Mouse (Mus musculus): Measurements from ENCODE around the gene Rusc1.

Gene Rusc1

DNA sequence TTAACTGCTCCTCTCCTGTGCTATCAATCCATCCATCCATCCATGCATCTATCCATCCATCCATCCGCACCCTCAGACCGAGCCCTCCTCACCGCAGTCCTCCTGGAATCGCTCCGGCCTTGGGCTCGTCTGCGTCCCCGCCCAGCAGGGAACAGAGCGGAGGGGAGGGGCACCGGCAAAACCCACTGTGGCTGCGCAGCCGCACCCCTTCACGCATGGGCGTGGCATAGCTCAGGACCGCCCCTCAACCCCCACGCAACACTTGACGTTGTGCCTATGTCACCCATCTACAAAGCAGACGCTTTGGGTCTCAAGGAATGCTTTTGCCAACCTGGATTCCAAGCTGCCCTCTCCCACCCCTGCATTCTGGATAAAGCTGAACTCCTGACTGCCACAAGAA, at the start of gene Rusc1:
Gene Rusc1, minus strand, starts transcription at position 137 of the 400 bp plus-strand sequence.
- peak; percentile 79 for DNase-seq

DNA sequence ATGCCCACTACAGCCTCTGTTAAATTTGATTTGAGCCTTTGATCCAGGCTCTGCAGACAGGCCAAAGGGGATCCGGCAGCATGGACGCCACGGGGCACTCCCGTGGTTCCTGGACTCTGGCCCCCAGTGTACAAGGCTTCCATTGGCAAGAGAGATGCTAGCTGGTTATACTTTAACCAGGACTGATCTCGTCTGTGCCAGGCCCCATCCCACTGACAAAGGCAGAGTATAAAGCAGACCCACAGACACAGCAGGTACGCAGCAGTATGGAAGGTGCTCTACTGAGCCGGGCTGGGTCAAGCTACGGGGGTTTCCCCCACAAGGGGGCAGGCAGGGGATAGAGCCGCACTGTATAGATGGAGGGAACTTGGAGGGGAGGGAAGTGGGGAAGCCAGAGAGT, 43.3 kb upstream of the Rusc1 start:
- DNase-seq = peak; percentile 76

DNA sequence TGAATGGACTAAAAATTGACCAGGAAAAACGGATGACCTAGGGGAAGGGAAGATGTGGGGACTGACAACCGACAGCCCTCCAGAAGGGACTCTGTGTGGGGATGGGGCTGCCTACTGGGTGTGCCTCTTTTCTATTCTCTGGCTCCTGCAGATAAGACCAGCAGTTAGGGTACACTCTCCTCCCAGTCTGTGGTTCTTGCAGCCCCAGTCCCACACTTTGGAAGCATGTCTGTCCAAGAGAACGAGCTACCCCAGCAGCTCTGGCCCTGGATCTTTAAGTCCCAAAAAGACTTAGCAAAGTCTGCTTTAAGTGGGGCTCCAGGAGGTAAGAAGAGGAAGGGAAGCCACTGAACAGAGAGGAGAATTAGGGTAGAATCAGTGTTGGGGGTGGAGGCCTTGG, 42.8 kb upstream of the Rusc1 start, which contains the start of gene Pklr:
Gene Pklr, plus strand, starts transcription at position 185 of the 400 bp plus-strand sequence.
- no peak for DNase-seq

DNA sequence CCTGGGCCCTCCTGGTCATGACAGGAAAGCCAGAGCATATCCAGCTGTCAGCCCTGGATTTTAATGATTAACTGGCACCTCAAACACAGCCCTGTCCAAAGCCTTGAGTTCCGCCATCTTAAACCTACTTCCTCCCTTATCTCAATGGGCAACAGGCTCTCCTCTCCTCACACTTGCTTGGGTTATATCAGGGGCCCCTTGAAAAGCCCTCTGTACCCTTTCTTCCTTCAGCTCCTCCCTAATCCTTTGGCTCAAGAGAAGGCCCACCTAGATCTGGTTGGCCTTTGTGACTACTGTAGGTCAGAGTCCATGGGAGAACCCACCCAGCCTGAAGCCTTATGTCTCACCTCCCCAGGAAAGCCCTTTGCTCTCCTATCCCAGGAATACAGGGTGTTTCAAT, 40.6 kb upstream of the Rusc1 start:
- no peak for DNase-seq

DNA sequence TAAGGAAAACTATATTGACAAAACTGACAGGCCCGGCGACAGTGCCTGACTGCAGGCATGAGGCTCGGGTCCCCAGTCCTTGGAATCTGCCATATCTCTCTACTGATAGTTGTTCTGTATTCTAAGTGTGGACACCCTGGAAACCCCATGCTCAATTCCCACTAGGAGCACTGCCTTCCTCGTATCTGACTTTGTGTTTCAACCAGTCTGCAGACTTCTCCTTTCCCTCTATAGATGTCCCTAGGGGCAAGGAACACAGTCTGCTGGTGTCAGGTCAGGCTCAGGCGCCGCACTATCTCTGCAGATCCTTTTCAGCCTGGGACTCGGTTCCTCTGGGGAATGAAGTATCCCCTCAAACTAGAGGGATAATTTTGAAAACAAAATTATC, 39.9 kb upstream of the Rusc1 start:
- no peak for DNase-seq

DNA sequence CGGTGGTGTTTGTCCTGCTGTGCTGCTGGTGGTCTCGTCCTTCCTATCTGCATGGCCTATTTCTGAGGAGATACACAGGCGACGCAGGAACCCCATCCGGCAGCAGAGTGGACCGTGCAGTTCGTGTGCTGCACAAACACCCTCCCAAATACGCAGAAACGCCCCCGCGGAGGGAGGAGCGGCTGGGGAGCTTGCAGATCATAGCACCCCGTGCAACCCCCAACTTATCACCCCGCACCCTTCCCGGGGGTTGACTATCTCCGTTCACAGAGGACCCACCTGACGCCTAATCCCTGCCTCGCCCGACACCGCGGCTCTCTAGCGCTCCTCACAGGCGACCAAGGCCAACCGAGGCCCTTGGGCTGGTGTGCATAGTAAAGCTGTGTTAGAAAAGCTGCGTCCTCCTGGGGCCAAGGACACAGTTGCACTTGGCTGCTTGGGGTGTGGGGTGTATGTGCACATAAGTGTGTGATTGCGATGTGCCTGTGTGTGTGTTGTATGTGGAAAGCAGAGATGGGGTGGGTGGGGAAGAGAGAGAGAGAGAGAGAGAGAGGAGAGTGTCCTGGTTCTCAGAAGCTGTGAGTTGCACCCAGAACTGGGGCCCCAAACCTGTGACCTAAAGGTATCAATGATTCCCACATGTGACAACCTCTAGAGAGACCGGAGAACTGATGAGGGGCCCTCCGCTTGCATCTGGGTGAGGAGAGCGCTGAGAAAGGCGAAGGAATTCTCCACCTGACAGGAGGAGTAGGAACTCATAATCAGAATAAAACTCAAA, 39.4 kb upstream of the Rusc1 start:
- DNase-seq = peak; percentile 52

DNA sequence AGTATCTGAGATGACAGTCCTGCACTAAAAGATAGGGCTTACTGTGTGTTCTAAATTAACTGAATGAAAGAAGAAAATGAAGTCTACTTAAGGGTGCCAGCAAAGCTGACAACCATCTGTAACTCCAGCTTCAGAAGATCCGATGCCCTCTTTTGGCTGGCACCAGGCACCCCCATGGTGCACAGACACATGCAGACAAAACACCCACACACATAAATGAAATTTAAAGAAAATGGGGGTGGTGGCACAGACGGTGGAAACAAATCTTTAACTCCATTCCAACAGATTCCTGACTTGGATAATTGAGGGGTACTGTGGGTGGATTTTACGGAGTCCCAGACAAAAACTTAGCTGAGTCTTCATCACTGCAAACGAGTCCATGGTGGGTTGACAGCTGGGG, 38.7 kb upstream of the Rusc1 start:
- DNase-seq = no peak

DNA sequence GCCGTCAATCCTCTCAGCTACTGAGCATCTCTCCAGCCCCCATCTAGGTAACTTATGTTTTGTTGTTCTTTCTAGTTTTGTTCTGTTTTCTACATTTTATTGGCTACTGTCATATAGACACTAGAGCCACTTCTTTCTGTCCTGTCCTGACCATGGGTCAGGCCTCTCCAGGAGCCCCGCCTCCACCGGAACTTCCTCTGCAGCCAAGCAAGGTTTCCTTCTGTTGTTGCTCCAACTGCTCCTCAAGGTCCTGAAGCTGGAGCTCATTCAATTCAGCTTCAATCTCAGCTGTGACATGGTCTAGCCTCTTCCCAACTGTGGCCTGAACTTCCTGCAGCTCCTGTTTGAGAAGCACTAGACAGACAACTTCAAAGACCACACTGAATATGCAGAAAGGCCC, 36.8 kb upstream of the Rusc1 start:
- DNase-seq = no peak

DNA sequence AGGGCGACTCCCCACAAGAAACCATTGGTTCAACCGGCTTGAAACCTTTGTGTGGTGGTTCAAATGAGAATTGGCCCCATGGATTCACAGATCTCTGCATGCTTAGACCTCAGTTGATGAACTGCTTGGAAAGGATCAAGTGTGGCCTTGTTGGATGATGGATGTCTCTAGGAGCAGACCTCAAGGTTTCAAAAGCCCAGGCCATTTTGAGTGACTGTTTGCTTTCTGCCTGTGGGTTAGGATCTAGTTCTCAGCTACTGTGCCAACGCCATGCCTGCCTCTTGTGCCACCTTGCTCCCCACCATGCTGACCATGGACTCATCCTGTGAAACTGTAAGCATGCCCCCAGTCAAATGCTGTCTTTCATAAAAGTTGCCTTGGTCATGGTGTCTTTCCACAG, 32.9 kb upstream of the Rusc1 start:
- no peak for DNase-seq

DNA sequence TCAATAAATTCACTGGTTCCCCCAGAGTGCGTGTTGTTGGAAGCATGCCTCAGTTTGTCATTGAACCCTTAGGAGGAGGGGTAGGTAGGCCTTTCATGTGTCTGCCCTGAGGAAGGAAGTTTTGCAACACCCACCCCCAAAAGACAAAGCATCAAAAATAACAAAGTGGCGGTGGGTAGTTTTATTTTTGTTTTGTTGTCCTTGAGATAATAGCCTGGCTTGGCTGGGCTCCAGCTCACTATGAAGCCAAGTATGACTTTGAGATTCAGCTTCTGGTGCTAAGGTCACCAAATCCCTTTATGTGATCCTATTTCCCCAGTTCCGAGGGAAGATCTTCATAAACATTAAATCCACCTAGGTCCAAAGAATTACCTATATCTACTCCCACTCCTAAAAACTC, 31.1 kb upstream of the Rusc1 start:
- no peak for DNase-seq

DNA sequence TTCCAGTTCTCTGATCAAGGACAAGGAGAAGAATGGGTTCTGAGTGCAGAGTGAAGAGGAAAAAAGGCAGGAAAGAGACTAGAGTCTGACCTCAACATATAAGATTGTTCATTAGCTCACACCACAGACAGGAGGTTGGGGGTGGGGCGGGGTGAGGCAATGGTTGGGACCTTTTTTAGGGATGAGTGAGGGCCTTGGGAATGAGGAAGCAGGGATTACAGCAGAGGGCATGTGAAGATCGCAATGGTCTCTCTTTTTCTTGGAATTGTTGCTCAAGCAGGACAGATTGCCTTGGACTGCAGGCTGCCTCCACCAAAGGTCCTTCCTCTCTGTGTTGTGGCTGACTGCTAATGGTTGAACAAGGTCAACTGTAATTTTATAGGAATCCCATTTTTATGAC, 30.2 kb upstream of the Rusc1 start:
- no peak for DNase-seq

DNA sequence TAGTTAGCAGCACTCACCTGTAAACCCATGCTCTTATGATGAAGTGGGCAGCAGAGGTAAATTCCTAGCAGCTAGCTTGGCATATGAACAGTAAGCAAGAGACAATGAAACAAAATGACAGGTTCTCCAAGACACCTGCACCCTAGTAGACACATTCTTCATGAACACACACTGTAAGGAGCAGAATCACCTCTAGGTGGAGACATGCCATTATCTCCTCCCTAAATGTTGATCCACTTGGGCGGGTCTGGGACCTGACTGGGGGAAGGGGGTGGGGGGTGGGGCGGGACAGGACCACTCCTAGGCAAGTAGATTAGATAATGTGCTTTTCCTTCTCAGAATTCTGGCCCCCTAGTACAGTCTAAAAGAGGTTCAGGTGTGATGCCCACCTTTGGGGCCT, 22.4 kb upstream of the Rusc1 start:
- DNase-seq = peak; percentile 34

DNA sequence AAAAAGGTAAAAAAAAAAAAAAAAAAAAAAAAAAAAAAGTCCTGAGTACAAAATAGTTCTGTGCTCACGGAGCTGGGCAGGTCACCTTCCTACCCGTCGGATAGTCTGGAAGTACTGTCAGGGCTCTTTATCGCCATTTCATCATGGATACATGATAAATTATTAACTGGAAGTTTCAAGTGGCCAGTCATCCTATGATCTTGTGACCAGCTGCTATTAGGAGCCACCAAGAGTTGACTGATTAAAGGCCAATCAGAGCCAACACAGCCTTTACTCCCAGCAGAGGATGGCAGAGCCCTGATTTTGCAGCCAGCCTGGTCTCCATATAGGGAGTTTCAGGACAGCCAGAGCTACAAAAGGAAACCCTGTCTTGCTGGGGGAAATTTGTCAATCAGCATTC, 19.9 kb upstream of the Rusc1 start:
- DNase-seq = no peak

DNA sequence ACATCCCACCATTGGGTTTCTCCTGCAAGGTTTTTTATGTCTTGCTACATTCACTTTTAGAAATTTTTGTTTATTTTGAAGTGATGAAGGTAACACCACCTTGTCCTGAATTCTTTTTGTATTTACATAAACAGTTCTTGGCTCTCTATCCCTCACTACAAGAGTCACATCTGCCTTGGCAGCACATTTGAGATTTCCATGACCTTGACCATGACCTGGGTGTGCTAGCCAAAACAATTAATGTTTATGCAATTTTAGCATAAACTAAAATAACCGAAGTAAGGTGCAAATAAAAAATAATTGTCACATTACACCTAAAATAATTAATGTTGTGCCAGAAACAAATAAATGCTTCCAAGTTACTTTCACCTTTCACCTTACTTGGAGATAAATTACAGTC, 15.0 kb upstream of the Rusc1 start:
- DNase-seq = no peak

DNA sequence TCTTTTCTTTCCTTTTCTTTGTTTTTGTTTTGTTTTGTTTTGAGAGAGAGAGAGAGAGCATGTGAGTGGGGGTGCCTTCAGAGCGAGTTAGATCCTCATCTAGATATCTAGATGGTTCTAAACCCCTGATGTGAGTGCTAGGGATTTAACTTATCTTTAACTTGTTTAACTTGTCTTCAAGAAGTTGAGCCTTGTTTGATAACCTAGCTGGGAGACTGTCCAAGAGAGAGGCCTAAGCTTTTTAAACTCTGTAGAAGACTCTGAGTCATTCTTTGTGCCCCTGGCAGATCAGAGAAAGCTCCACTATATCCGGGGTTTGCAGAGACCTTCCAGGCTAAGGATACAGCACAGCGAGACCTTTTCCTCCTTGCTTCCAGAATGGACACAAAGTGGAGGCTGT, 14.4 kb upstream of the Rusc1 start:
- DNase-seq = no peak

DNA sequence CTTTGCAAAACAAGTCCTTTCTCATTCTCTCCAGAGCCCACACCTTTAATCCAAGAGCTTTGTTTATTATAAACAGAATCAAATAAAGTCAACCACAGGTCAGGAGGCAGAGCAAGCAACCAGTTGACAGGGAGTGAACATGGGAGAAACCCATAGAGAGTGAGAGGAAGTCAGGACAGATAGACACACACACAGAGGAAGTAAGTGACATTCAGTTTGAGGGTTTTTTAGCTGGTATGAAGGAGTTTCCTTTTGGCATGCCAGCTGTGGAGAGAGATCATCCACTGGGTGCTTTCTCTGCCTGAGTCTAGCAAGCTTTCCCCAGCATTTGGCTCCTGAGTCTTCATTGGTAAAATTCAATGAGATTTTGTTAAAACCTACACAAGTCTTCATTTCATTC, 13.8 kb upstream of the Rusc1 start:
- DNase-seq = no peak

DNA sequence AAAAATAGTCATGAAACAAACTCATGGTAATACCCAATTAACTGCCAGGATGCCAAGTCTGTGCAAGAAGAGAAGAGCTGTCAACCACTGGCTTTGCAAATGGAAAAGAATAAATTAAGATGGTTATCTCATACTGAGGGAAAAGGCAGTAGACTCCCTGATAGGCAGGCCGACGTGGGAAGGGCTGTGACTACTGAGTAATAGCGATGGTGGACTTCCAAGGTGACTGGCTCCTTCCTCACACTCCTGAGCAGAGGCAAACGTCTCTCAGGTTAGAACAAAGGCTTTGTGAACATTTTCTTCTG, 10.1 kb upstream of the Rusc1 start:
- DNase-seq = no peak

DNA sequence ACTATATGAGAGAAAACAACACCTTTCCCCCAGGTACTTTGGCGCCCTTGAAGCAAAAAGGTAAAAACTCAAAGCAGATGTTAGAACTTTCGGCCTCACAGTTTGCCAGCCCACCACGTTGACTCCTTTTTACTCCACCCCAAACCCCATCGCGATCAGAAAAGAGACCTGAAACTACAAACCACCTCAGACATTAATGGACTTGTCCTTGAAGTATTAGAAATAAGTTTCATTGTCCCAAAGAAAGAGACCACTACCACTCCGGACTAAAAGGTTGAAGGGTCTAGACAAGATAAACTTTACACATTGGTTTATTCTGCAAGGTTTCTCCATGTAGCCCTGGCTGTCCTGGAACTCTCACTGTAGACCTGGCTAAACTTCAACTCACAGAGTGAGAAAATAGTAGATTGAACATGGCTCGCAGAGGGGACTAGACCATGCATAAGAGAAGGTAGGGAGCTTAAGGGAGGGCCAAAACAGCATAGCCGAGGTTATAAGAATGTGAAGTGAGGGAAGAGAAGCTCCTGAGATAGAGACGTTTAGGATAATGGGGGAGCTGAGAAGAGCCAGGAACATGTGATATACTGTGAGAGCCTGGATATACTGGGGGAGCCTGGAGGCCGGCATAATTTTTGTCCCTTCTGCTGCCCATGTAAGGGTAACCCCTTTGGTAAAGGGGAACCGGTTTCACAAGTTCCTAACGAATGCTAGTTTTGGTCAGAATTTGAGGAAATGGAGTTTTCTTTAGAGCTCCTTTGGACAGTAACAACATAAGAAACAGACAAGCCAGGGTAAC, 9.6 kb upstream of the Rusc1 start:
- no peak for DNase-seq

DNA sequence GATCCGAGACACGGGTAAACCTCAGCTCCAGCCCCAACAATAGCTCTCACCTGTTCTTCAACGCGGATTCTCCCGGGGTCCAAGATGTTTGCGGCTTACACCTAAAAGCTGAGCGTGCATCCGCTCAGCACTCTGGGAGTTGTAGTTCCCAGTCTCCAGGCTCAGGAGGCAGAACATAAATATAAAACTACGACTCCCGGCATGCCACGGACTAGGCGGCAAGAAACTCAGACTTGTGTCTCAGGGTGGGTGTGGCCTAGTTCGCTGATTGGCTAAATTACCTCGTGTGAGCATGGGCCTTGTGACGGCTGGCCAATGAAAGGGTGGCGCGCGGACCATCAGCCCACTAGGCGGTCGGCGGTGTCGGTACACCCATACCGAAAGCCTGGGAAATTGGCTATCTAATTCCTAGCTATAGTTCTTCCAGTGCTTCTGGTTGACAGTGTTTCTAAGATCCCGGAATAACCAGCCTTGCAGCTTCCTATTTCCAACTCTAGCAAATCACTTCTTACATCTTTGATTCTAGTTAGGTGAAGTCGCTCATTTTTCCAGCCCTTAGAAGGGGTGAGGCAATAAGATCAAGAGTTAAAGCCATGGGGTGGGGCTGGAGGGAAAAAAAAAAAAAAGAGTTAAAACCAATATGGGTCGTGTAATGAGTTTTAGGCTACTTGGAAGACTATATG, 8.8 kb upstream of the Rusc1 start, which contains the start of gene Fdps:
Gene Fdps, minus strand, starts transcription at position 148 of the 683 bp plus-strand sequence.
- peak; percentile 91 for DNase-seq

DNA sequence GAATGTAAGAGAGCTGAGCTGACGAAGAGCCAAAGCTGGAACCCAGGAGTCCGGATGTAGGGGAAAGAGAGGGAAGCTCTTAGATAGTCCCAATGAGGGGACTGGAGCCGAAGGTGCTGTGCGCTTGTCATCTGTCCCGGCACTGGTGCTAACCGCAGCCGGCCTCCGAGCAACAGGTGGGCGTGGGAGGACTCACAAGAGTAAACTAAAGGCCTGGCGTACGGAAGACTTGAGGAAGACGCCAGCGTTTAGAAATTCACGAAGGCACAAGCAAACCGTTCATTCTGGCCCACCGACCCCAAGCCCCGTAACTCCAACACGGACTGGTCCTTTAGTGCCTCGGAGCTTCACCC, 8.3 kb upstream of the Rusc1 start:
- DNase-seq = no peak

DNA sequence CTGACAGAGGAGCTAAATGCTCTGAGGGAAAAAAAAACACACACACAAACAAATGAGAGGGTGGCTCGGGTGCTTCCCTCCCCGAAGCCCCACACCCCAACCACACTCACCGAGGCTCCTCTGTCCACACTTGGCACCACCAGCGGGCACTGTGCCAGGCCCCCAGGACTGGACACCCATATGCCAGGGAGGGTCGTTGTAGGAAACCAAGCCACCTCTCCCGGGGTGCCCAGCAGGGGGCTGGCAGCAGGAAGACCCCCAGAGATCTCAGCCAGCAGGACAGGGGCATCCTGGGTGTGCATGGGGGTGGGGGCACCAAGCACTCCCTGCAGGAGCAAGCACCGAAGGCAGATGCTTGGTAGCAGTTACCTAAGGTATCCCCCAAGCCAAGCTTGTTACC, 7.7 kb upstream of the Rusc1 start, which contains the start of gene Gm43738:
Gene Gm43738, minus strand, starts transcription at position 289 of the 400 bp plus-strand sequence.
- DNase-seq = peak; percentile 39

DNA sequence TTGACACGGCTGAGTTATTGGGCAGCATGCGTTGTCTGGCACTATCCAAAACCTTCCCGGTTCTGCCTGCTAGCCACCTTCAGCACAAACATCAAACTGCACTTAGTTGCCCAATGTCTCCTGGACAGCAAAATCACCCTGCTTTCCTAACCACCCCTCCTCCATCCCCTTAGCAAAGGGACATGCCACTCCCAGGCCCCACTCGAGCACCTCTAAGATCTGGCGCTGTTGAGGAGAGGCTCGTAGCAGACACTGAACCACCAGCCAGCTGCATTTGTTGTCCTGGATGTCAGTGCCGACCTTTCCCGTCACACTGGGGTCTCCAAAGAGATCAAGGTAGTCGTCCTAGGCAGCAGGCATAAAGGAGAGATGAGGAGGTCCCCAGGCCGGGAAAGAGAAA, 910 bp upstream of the Rusc1 start:
- DNase-seq = no peak

DNA sequence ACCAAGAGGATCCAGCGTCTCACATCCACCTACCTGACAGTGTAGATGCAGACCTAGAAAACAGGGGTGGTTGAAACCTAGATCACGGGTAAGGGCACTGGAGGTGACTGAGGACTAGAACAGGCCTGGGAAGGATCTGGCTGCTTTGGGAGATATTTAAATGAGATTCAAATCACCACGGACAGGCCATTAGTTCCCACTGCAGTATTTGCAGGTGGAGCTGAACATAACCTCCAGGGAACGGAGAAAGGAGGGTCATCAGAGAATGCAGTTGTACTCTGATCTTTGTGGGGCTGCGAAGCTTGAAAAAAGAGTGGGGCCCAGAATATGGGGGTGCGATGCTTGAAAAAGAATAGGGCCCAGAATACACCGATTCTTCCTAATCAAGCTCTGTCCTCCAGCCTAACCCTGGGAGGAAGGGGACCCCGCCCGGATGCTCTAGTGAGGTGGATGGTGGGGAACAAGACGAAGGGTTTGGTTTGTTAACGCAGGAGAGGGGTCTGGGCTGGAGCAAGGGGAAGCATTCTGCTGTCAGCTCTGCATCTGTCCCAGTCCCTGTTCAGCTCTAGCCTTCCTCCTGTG, 511 bp downstream of the Rusc1 start:
- no peak for DNase-seq
